Mouse (Mus musculus) duodenum, adult 2 months (tissue): Measurements from ENCODE around the gene Hdac2. TPM values are rescaled to one million over a fixed set of nuclear protein-coding genes. Genes with fewer than 3 reads are reported as not detected.

Experiments used
- polyA plus RNA-seq: library from polyadenylated mRNA; depleted of rRNA; stranded (reverse); fragments of >200 nt; gene quantifications from 2 replicates; pipeline ENCODE4 v1.2.3, GENCODE M21; 2012; ENCODE audit warnings: low replicate concordance; rRNA removed

The Hdac2 gene
- 4.7 and 8.5 TPM in 2 replicates for polyA plus RNA-seq

GRCm38 (mm10) chr10:36974086-36974675 lies at the start of gene Hdac2:
Hdac2 (plus strand) TSS chr10:36974544.

Other genes with a start within 250 kb of the Hdac2 start
- gene Marcks, start 164.4 kb downstream of the Hdac2 start, polyA plus RNA-seq: 7.6 and 11.1 TPM in 2 replicates